Mouse (Mus musculus) testis, adult 2 months (tissue): ENCODE measurements around the gene Gga3. TPM values are rescaled to one million over a fixed set of nuclear protein-coding genes. Genes with fewer than 3 reads are reported as not detected.

Experiments used
- H3K27ac ChIP-seq: fragments of 200-500 bp; 2 replicates; pipeline ENCODE4 v1.5.1; 2012; ENCODE audit warnings: low read depth, low read length; ENCODE audit not compliant: control insufficient read depth, insufficient read depth
- H3K27me3 ChIP-seq: fragments of 200-500 bp; 2 replicates; pipeline ENCODE4 v1.6.1; 2012; ENCODE audit warnings: mild to moderate bottlenecking, low read length, moderate library complexity; ENCODE audit not compliant: control insufficient read depth, insufficient read depth
- H3K36me3 ChIP-seq: fragments of 200-500 bp; 2 replicates; pipeline ENCODE4 v1.6.1; 2012; ENCODE audit warnings: mild to moderate bottlenecking, low read length; ENCODE audit not compliant: control insufficient read depth, insufficient read depth
- H3K4me1 ChIP-seq: fragments of 200-500 bp; 2 replicates; pipeline ENCODE4 v1.6.1; 2012; ENCODE audit warnings: low read length; ENCODE audit not compliant: control insufficient read depth, insufficient read depth
- H3K4me3 ChIP-seq: fragments of 200-500 bp; 2 replicates; pipeline ENCODE4 v1.5.1; 2012; ENCODE audit warnings: low read depth, mild to moderate bottlenecking, low read length, moderate library complexity, mixed read lengths; ENCODE audit not compliant: control insufficient read depth
- CTCF ChIP-seq: fragments of 200-500 bp; IDR thresholded peaks from 2 replicates; pipeline ENCODE4 v1.5.1; 2012; ENCODE audit warnings: low read depth, mild to moderate bottlenecking, inconsistent platforms, low read length, moderate library complexity; ENCODE audit not compliant: control insufficient read depth, insufficient read depth, insufficient replicate concordance
- POLR2A ChIP-seq: fragments of 200-500 bp; IDR thresholded peaks from 2 replicates; pipeline ENCODE4 v1.6.1; 2012; ENCODE audit warnings: low read depth, mild to moderate bottlenecking, inconsistent platforms, low read length, moderate library complexity; ENCODE audit not compliant: control insufficient read depth
- polyA plus RNA-seq: library from polyadenylated mRNA; depleted of rRNA; stranded (reverse); fragments of >200 nt; gene quantifications from 2 replicates; pipeline ENCODE4 v1.2.3, GENCODE M21; 2012; rRNA removed

Gga3 gene
- polyA plus RNA-seq, 1 experiment: 19.8 TPM

DNA sequence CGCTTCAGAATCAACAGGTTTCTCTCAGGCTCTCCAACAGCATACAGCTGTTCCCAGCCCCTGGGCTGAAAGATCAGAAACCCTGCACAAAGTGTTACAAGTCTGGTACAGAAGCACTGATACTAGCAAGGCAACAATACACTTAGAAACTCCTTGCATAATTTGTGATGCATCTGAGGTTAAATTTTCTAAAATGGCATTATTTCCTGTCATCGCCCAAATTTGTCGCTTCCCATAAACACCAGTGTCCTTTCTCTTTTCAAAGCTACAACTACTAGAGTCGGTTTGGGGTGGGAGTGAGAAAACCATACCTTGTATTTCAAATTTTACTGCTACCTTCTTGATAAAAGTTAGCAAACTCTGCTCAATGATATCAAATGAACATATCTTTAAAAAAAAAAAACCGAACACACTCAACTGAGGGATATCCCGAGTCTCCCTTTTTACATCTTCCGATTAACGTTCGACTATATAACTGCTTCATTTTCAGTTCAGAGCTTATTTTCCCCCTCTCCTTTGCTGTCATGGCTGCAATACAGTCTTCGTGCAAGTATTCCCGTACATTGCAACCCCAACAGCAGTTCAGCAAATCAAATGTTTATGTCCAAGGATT lies 69.0 kb downstream of the Gga3 start:
- Histone ChIP-seq H3K4me3 (peak overlapping the region; percentile 94), H3K27ac (peak overlapping the region; percentile 98), H3K27me3 (no peaks in the 10 kb centered on the region), H3K36me3 (no peaks in the 10 kb centered on the region; the same call in 1 of the 2 replicates), H3K4me1 (peaks cover 8% of the 10 kb centered on the region; the same call in 1 of the 2 replicates)
- TF ChIP-seq CTCF (no peak), POLR2A (no peak)

Other genes with a start within 250 kb of the Gga3 start
- gene Hid1, start 236.3 kb downstream of the Gga3 start, polyA plus RNA-seq: 1.2 and 1.7 TPM in 2 replicates
- 5.2 TPM in 2 replicates for gene Cdr2l, start 222.1 kb downstream of the Gga3 start, polyA plus RNA-seq
- gene Mrpl58, start 200.3 kb downstream of the Gga3 start, polyA plus RNA-seq: 13.9 and 18.0 TPM in 2 replicates
- 145 and 166 TPM in 2 replicates for gene Atp5h, start 184.1 kb downstream of the Gga3 start, polyA plus RNA-seq
- gene Kctd2, start 183.9 kb downstream of the Gga3 start, polyA plus RNA-seq: 11.8 and 13.6 TPM in 2 replicates
- 307 and 344 TPM in 2 replicates for gene Trim80, start 163.5 kb downstream of the Gga3 start, polyA plus RNA-seq
- gene Slc16a5, start 141.6 kb downstream of the Gga3 start, polyA plus RNA-seq: 0.72 and 0.78 TPM in 2 replicates
- 3.3 and 3.8 TPM in 2 replicates for gene Armc7, start 128.4 kb downstream of the Gga3 start, polyA plus RNA-seq
- 32.4 and 34.0 TPM in 2 replicates for gene Nt5c, start 112.2 kb downstream of the Gga3 start, polyA plus RNA-seq
- gene Jpt1, start 89.7 kb downstream of the Gga3 start, polyA plus RNA-seq: 548 and 576 TPM in 2 replicates
- 50.6 and 72.2 TPM in 2 replicates for gene Sumo2, start 67.8 kb downstream of the Gga3 start, polyA plus RNA-seq
- gene Nup85, start 39.6 kb downstream of the Gga3 start, polyA plus RNA-seq: 36.3 and 42.6 TPM in 2 replicates
- gene Mrps7, start 126 bp downstream of the Gga3 start, polyA plus RNA-seq: 9.3 and 10.9 TPM in 2 replicates
- gene Mif4gd, start 8.9 kb upstream of the Gga3 start, polyA plus RNA-seq: 383 and 445 TPM in 2 replicates
- gene Slc25a19, start 24.2 kb upstream of the Gga3 start, polyA plus RNA-seq: 33.7 and 35.8 TPM in 2 replicates
- 7.7 TPM in 2 replicates for gene Grb2, start 104.5 kb upstream of the Gga3 start, polyA plus RNA-seq
- 80.1 and 91.5 TPM in 2 replicates for gene Tmem94, start 161.4 kb upstream of the Gga3 start, polyA plus RNA-seq
- gene Caskin2, start 209.6 kb upstream of the Gga3 start, polyA plus RNA-seq: 7.6 and 8.6 TPM in 2 replicates
- 12.9 and 14.7 TPM in 2 replicates for gene Tsen54, start 210.7 kb upstream of the Gga3 start, polyA plus RNA-seq
- gene Llgl2, start 220.0 kb upstream of the Gga3 start, polyA plus RNA-seq: 3.1 and 9.0 TPM in 2 replicates